ENCODE assay signal across 13 mouse cellular contexts in genomic region chr12:28999963-29000451, GRCm38 (mm10).
A peak's percentile ranks its signal among the peaks of the same experiment; 100 is the strongest.
DNase-seq lines count a peak whose midpoint lies in the region; ATAC-seq lines count a peak whose summit lies in the region.
"Had no signal": no experiment of that assay in that cellular context is flagged by ENCODE, and none has a peak within 500 bp of the region (broad histone marks: within the 10 kb centered on the region; RNA-seq: fewer than 3 reads in every experiment).

No protein-coding gene starts in this region.

- ATAC-seq in heart, embryonic 15.5 days (replicated peaks; ENCODE audit: insufficient number of reproducible peaks, insufficient read depth, low FRiP score, low read depth) = peak; percentile 51
- ATAC-seq in midbrain, embryonic 16.5 days = no peak
- ATAC-seq: forebrain, postnatal 0 days had no signal

- no peak for DNase-seq in heart, postnatal 14 days
- peak; percentile 63 for DNase-seq in MN1 (ENCODE audit: low spot score)
- DNase-seq in embryo, embryonic 11 days = peak; percentile 66
- DNase-seq in kidney, postnatal 10 days = peak; percentile 28
- no peak for DNase-seq in right cerebral cortex, postnatal 4 days
- no peak for DNase-seq in frontal cortex, adult 2 months (ENCODE audit: extremely low spot score in 1 of 2, low spot score in 1 of 2)
- DNase-seq: cerebellum, adult 2 months; forebrain, postnatal 0 days; lung, postnatal 10 days had no signal

- peak overlapping the region; percentile 44 for H3K27ac ChIP-seq in heart, embryonic 15.5 days
- H3K27ac ChIP-seq in midbrain, embryonic 16.5 days (ENCODE audit: low read length) = no peak overlapping the region
- H3K27ac ChIP-seq: embryonic facial prominence, embryonic 15.5 days had no signal

- H3K4me3 ChIP-seq in heart, embryonic 15.5 days = no peak overlapping the region
- no peak overlapping the region for H3K4me3 ChIP-seq in midbrain, embryonic 16.5 days (ENCODE audit: low read depth, low read length)
- H3K4me3 ChIP-seq: embryonic facial prominence, embryonic 15.5 days had no signal

- no peak overlapping the region for H3K9ac ChIP-seq in heart, embryonic 15.5 days
- no peak overlapping the region for H3K9ac ChIP-seq in midbrain, embryonic 16.5 days (ENCODE audit: low read depth, low read length)
- H3K9ac ChIP-seq: embryonic facial prominence, embryonic 15.5 days; forebrain, postnatal 0 days had no signal

- H3K9me3 ChIP-seq in heart, embryonic 15.5 days (replicated peaks) = no peaks in the 10 kb centered on the region
- no peaks in the 10 kb centered on the region for H3K9me3 ChIP-seq in midbrain, embryonic 16.5 days (replicated peaks; ENCODE audit: control insufficient read depth, low read length, poor library complexity, severe bottlenecking)
- H3K9me3 ChIP-seq: embryonic facial prominence, embryonic 15.5 days had no signal

- H3K4me1 ChIP-seq in heart, embryonic 15.5 days (replicated peaks) = peaks cover 35% of the 10 kb centered on the region
- peaks cover 17% of the 10 kb centered on the region; the same call in 1 of the 2 replicates for H3K4me1 ChIP-seq in midbrain, embryonic 16.5 days (ENCODE audit: control insufficient read depth, insufficient read depth, low read length)
- H3K4me1 ChIP-seq: embryonic facial prominence, embryonic 15.5 days had no signal

- no peaks in the 10 kb centered on the region for H3K27me3 ChIP-seq in heart, embryonic 15.5 days
- no peaks in the 10 kb centered on the region for H3K27me3 ChIP-seq in midbrain, embryonic 16.5 days (ENCODE audit: control insufficient read depth, insufficient read depth, low read depth, low read length)
- H3K27me3 ChIP-seq: embryonic facial prominence, embryonic 15.5 days had no signal

- no peaks in the 10 kb centered on the region for H3K36me3 ChIP-seq in heart, embryonic 15.5 days
- H3K36me3 ChIP-seq in midbrain, embryonic 16.5 days (ENCODE audit: control insufficient read depth, insufficient read depth, low read length) = no peaks in the 10 kb centered on the region
- H3K36me3 ChIP-seq: embryonic facial prominence, embryonic 15.5 days had no signal

- intact Hi-C loops in heart, postnatal 14 days (cut with DNase I) = no loop called here

- H3K4me2 ChIP-seq in heart, embryonic 15.5 days = no peak overlapping the region
- H3K4me2 ChIP-seq in midbrain, embryonic 16.5 days (ENCODE audit: low read length) = no peak overlapping the region
- H3K4me2 ChIP-seq: embryonic facial prominence, embryonic 15.5 days; liver, embryonic 11.5 days had no signal

- WGBS in heart, embryonic 15.5 days = 18% methylated on average over 6 of the region's 6 CpGs
- WGBS in midbrain, embryonic 16.5 days = 63% methylated on average over 6 of the region's 6 CpGs

Comparison
In these comparisons a context has a peak if more than half of its experiments do, and no peak if none do; other contexts are left out.
1. DNase-seq: peak in MN1 (single experiment), embryo, embryonic 11 days (single experiment) and kidney, postnatal 10 days (single experiment); none in heart, postnatal 14 days (0 of 2), right cerebral cortex, postnatal 4 days (single experiment) and frontal cortex, adult 2 months (0 of 2).